Mouse (Mus musculus) thymus, postnatal 25 days (tissue): Measurements from ENCODE around the gene Trp53tg5.

Experiments used
- DNase-seq: peaks from one replicate; pipeline ENCODE4 v3.0.0; 2022

Gene Trp53tg5

GRCm38 (mm10) chr2:164429881-164430615 is 43.5 kb downstream of the Trp53tg5 start:
- DNase-seq, result no peak

- DNase-seq, result no peak
Observed at GRCm38 (mm10) chr2:164428451-164428850, 45.1 kb downstream of the Trp53tg5 start.

DNA sequence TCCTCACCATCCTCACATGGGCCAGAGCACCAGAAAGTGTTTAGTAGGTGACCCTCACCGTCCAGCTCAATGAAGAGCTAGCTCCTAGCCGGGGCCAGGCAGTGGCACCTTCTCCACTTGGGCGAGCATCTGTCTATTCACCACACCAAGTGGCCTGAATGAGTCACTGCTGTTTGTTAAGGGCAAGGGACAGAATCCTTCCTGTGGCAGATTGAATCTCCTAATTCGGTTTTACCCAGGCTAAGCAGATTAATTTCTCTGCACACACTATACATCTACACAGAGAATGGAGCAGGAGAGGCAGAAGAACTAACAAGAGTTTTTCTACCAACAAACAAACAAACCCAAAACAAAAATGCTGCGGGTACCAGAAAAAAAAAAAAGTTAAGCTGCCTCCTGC is 46.6 kb downstream of the Trp53tg5 start:
- no peak for DNase-seq

- DNase-seq, result no peak
Observed at GRCm38 (mm10) chr2:164426121-164426520, 47.4 kb downstream of the Trp53tg5 start.

GRCm38 (mm10) chr2:164425401-164425800 is 48.1 kb downstream of the Trp53tg5 start:
- DNase-seq, result no peak

DNA sequence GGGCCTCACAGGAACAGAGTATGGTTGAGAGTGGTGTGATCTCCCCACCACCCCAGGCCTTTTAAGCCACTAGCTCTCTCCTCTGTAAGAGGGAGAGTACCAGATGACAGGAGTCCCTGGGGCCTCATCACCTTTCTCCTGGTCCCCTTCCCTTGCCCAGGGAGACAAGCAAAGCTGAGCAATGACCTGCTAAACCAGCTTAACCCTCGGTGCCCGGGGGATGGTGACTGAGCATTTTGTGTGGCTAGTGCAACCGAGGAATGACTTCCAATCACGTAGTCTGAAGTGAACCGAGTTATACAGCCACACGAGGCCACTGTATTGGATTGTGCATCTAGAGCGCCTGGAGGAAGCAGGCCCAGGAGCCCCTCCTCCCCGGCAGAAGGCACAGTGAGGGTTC is 49.1 kb downstream of the Trp53tg5 start:
- no peak for DNase-seq

GRCm38 (mm10) chr2:164423464-164423863 is 50.1 kb downstream of the Trp53tg5 start:
- DNase-seq, result no peak

DNA sequence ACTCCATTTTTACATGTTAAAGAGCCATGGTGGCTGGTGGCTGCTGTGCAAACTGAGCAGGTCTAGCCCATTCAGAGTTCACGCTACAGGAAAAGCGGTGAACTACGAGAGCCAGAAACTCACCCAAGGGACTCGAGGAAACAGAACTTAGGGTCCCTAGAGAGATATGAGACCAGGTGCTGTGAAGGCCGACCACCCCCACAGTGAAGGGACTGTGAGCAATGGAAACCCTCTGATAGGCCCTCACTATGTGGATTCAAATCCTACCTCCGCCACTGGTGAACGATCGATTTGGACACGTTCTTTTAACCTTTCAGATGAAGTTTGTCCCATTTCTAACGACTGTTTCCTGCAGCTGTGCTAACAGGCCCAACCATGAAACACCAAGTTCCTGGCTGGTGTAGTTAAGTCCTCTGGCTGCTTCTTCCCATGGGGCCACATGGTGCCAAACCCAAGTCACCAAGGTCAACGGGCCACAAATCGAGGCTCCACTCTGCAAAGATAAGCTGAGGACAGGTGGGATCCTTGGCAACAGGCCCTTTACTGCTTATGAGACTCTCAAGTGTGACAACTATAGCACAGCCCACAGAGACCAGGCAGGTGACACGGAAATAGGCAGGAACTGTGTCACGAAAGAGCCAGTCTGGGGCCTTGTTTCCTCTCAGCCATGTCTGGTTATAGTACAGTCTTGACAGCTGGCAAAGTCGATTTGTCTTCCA is 50.7 kb downstream of the Trp53tg5 start:
- no peak for DNase-seq

- DNase-seq, result no peak
Observed at GRCm38 (mm10) chr2:164421979-164422378, 51.5 kb downstream of the Trp53tg5 start.

DNA sequence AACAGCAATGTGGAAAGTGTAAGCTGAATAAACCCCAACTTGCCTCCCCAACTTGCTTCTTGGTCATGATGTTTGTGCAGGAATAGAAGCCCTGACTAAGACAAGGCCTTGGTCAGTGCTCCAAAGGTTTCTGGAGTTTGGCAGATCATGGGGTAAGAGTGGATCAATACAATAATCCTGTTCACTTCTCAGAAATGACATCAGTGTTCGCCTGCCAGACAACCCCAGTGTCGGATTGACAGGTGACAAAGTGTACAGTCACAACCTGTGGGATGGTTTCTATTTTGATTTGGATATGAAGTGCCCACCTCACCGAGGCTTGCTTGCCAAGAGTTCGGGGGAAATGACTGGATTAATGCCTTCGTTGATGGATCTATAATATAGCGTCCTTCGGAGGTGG is 52.2 kb downstream of the Trp53tg5 start:
- no peak for DNase-seq
